Mouse (Mus musculus) heart, embryonic 16.5 days (tissue): ENCODE measurements around the gene Tbca. TPM values are rescaled to one million over a fixed set of nuclear protein-coding genes. Genes with fewer than 3 reads are reported as not detected.

ENCODE experiments used
- ATAC-seq: fragments of 200-750 bp; cut with Nextera tagmentation; replicated peaks from 2 replicates; pipeline ENCODE4 v1.8.0; 2017; ENCODE audit warnings: moderate number of reproducible peaks; ENCODE audit not compliant: insufficient read depth, low FRiP score; ENCODE audit errors: extremely low read depth
- H3K27ac ChIP-seq: fragments of 300-500 bp; sonication (generic); 2 replicates; pipeline ENCODE4 v1.5.1; 2014; ENCODE audit warnings: mild to moderate bottlenecking, low read length, control low read depth, moderate library complexity
- H3K27me3 ChIP-seq: fragments of 300-500 bp; sonication (generic); 2 replicates; pipeline ENCODE4 v1.6.1; 2014; ENCODE audit warnings: low read length, mixed read lengths; ENCODE audit not compliant: control insufficient read depth, insufficient read depth
- H3K36me3 ChIP-seq: fragments of 300-500 bp; sonication (generic); 2 replicates; pipeline ENCODE4 v1.6.1; 2014; ENCODE audit not compliant: control insufficient read depth, insufficient read depth
- H3K4me1 ChIP-seq: fragments of 300-500 bp; sonication (generic); 2 replicates; pipeline ENCODE4 v1.6.1; 2014; ENCODE audit warnings: low read length, mixed read lengths; ENCODE audit not compliant: control insufficient read depth, insufficient read depth
- H3K4me2 ChIP-seq: fragments of 300-500 bp; sonication (generic); 2 replicates; pipeline ENCODE4 v1.6.1; 2014; ENCODE audit warnings: low read depth, mild to moderate bottlenecking, control low read depth, low read length
- H3K4me3 ChIP-seq: fragments of 300-500 bp; sonication (generic); 2 replicates; pipeline ENCODE4 v1.5.1; 2014; ENCODE audit warnings: mild to moderate bottlenecking, control low read depth, low read length
- H3K9ac ChIP-seq: fragments of 300-500 bp; sonication (generic); 2 replicates; pipeline ENCODE4 v1.6.1; 2014; ENCODE audit warnings: low read length, control low read depth
- H3K9me3 ChIP-seq: fragments of 300-500 bp; sonication (generic); replicated peaks from 2 replicates; pipeline ENCODE4 v1.6.1; 2016; ENCODE audit warnings: low read length; ENCODE audit not compliant: control insufficient read depth
- WGBS: fragments of 180-500 bp; shearing (Covaris S2); extraction: QIAGEN DNeasy Blood & Tissue Kit; methylation state at CpG from one replicate; pipeline ENCODE4 v1.1.7; 2014; 5-methylcytosine and 5-hydroxymethylcytosine counted together
- polyA plus RNA-seq: library from polyadenylated mRNA; unstranded; fragments of >200 nt; fragmentation: Nextera tagmentation; extraction: Ambion mirVana; gene quantifications from 2 replicates; pipeline ENCODE4 v1.2.1, GENCODE M21; 2015

Tbca gene
- polyA plus RNA-seq, 1 experiment from 2014 or later, result 205 TPM

DNA sequence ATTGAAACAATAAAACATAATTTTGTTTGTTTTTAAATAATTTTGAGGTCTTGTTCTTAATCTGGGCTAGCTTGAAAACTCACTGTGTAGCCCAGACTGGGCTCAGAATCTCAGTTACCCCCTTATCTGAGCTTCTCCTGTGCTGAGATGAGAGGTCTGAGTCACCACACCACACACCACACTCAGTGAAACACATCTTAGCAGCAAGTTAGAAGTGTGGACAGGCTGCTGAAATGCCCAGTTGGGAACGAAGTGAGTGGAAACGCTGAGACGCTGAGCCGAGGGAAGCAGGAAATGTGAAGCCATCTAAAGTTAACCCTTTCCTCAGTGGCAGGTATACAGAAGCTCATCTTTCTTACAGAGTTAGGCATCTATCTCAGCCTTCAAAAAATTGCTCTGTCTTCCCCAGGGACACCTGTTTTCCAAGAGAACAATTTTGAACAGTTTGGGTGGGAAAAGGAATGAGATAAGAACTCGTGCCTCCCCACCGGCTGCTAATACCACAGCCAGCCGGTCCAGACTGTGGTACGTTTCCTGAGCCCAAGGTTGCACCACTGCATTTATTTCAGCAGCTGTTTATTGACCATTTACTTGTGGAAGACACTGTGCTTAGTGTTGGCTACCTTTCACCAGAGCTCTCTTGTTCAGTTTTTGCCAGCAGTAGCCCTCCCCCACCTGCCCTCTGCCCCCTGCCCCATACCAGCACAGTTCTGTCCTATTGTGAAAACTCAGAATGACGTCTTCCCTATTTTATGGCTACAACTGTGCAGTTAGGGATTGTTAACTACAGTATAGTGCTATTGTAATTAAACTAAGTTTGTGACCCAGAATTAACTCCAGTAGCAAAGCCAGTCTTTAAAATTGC is 17.8 kb downstream of the Tbca start:
- ATAC-seq, result peak; percentile 88
- H3K27ac ChIP-seq, result peak overlapping the region; percentile 28; the same call in 1 of the 2 replicates
- no peaks in the 10 kb centered on the region for H3K36me3 ChIP-seq
- no peaks in the 10 kb centered on the region for H3K27me3 ChIP-seq
- peak overlapping the region; percentile 30 for H3K4me3 ChIP-seq
- peak overlapping the region; percentile 48 for H3K4me2 ChIP-seq
- H3K4me1 ChIP-seq, result peaks cover 18% of the 10 kb centered on the region
- no peaks in the 10 kb centered on the region for H3K9me3 ChIP-seq
- peak overlapping the region; percentile 33; the same call in 1 of the 2 replicates for H3K9ac ChIP-seq
- WGBS, result 10% methylated on average over 9 of the region's 9 CpGs

DNA sequence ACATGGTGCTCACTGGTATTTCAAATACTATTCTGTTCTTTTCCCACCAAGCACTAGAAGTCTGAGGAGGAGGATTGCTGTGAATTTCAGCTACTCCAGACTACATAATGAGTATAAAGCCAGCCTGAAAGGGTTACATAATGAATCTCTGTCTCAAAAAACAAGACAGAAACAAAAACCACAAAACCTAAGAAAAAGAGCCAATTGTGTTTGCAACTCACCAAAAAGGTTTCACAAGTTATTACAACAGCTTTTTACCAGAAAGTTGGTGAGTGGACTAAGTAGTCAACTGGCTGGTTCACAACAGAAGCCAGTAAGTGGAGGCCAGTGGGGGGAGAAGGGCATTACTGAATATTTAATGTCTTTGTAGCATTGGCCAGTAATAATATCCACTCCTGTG is 19.9 kb downstream of the Tbca start:
- Histone ChIP-seq H3K4me1 (peaks cover 21% of the 10 kb centered on the region), H3K9ac (no peak overlapping the region), H3K4me3 (no peak overlapping the region), H3K9me3 (no peaks in the 10 kb centered on the region), H3K27me3 (no peaks in the 10 kb centered on the region), H3K27ac (no peak overlapping the region), H3K4me2 (no peak overlapping the region), H3K36me3 (no peaks in the 10 kb centered on the region)
- ATAC-seq, result no peak

GRCm38 (mm10) chr13:94809724-94810123 is 21.0 kb downstream of the Tbca start:
- Histone ChIP-seq H3K27me3 (no peaks in the 10 kb centered on the region), H3K4me3 (no peak overlapping the region), H3K9me3 (no peaks in the 10 kb centered on the region), H3K4me2 (no peak overlapping the region), H3K9ac (no peak overlapping the region), H3K36me3 (no peaks in the 10 kb centered on the region), H3K4me1 (peaks cover 21% of the 10 kb centered on the region), H3K27ac (no peak overlapping the region)
- no peak for ATAC-seq
- WGBS, result 52% methylated on average over 1 of the region's 1 CpGs

- H3K4me1 ChIP-seq, result peaks cover 18% of the 10 kb centered on the region
- no peak overlapping the region for H3K4me3 ChIP-seq
- 89% methylated on average over 1 of the region's 1 CpGs for WGBS
- H3K4me2 ChIP-seq, result no peak overlapping the region
- H3K9ac ChIP-seq, result no peak overlapping the region
- no peaks in the 10 kb centered on the region for H3K36me3 ChIP-seq
- no peaks in the 10 kb centered on the region for H3K9me3 ChIP-seq
- no peak for ATAC-seq
- H3K27ac ChIP-seq, result no peak overlapping the region
- H3K27me3 ChIP-seq, result no peaks in the 10 kb centered on the region
These were observed 22.7 kb downstream of the Tbca start for GRCm38 (mm10) chr13:94811451-94811850.

- Histone ChIP-seq H3K9ac (no peak overlapping the region), H3K4me3 (no peak overlapping the region), H3K27me3 (no peaks in the 10 kb centered on the region), H3K27ac (no peak overlapping the region), H3K36me3 (no peaks in the 10 kb centered on the region), H3K4me2 (no peak overlapping the region), H3K4me1 (peaks cover 15% of the 10 kb centered on the region; the same call in 1 of the 2 replicates), H3K9me3 (no peaks in the 10 kb centered on the region)
- 73% methylated on average over 3 of the region's 3 CpGs for WGBS
- ATAC-seq, result no peak
These were observed 25.1 kb downstream of the Tbca start for GRCm38 (mm10) chr13:94813770-94814169.

- Histone ChIP-seq H3K9me3 (no peaks in the 10 kb centered on the region), H3K4me2 (no peak overlapping the region), H3K36me3 (0 out of 2 replicates have a peak, but pooled peaks cover 3% of the 10 kb centered on the region), H3K27me3 (no peaks in the 10 kb centered on the region), H3K4me3 (no peak overlapping the region), H3K4me1 (peaks cover 10% of the 10 kb centered on the region; the same call in 1 of the 2 replicates), H3K9ac (no peak overlapping the region), H3K27ac (no peak overlapping the region)
- ATAC-seq, result no peak
- 80% methylated on average over 3 of the region's 3 CpGs for WGBS
These were observed 31.8 kb downstream of the Tbca start for GRCm38 (mm10) chr13:94820516-94820915.

DNA sequence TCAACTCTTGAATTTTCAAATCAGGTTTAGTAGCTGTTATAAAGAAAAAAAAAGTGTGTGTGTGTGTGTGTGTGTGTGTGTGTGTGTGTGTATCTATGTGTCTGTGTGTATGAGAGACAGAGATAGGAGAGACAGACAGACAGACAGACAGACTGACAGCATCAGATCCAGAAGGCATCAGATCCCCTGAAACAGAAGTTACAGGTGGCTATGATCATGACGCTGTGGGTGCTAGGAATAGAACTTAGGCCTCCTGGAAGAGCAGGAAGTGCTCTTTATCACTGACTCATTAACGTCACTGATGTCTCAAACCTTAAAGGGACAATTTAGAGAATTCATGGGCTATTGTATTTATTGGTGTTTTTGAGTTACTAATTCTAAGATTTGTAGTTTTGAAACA is 32.2 kb downstream of the Tbca start:
- H3K9me3 ChIP-seq, result no peaks in the 10 kb centered on the region
- H3K4me1 ChIP-seq, result peaks cover 7% of the 10 kb centered on the region; the same call in 1 of the 2 replicates
- 0 out of 2 replicates have a peak, but pooled peaks cover 3% of the 10 kb centered on the region for H3K36me3 ChIP-seq
- H3K27ac ChIP-seq, result no peak overlapping the region
- H3K27me3 ChIP-seq, result no peaks in the 10 kb centered on the region
- H3K9ac ChIP-seq, result no peak overlapping the region
- no peak overlapping the region for H3K4me2 ChIP-seq
- no peak for ATAC-seq
- no peak overlapping the region for H3K4me3 ChIP-seq
- WGBS, result 37% methylated on average over 2 of the region's 2 CpGs

- Histone ChIP-seq H3K9ac (no peak overlapping the region), H3K27me3 (no peaks in the 10 kb centered on the region), H3K4me1 (peaks cover 13% of the 10 kb centered on the region), H3K4me3 (no peak overlapping the region), H3K36me3 (0 out of 2 replicates have a peak, but pooled peaks cover 3% of the 10 kb centered on the region), H3K27ac (no peak overlapping the region), H3K9me3 (no peaks in the 10 kb centered on the region), H3K4me2 (no peak overlapping the region)
- no peak for ATAC-seq
- WGBS, result 75% methylated on average over 5 of the region's 5 CpGs
These were observed 37.7 kb downstream of the Tbca start for GRCm38 (mm10) chr13:94826389-94826788.

DNA sequence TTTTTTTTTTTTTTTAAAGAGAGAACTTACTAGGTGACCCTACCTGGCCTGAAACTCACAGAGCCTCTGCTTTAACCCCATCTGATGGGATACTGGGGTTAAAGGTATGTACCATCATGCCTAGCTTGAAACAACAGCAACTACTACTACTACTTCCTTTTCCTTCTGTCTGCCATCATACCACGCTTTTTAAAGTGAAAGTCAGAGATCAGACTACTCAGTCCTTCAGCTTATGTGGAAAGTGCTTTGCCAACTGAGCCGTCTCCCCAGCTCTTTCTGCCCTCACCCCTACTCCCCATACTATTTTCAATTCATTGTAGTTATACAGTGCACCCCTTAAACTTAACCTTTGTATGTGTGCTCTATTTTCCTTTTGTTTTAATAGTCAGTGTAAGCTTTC is 38.3 kb downstream of the Tbca start:
- Histone ChIP-seq H3K27ac (no peak overlapping the region), H3K4me3 (no peak overlapping the region), H3K4me1 (peaks cover 13% of the 10 kb centered on the region), H3K9me3 (no peaks in the 10 kb centered on the region), H3K4me2 (no peak overlapping the region), H3K36me3 (0 out of 2 replicates have a peak, but pooled peaks cover 3% of the 10 kb centered on the region), H3K9ac (no peak overlapping the region), H3K27me3 (no peaks in the 10 kb centered on the region)
- 88% methylated on average over 2 of the region's 2 CpGs for WGBS
- ATAC-seq, result no peak
